Mouse (Mus musculus): ENCODE measurements around the gene Amigo3. TPM values are rescaled to one million over a fixed set of nuclear protein-coding genes. Genes with fewer than 3 reads are reported as not detected.

The Amigo3 gene
- polyA plus RNA-seq, 1 experiment = 1.3 TPM

GRCm38 (mm10) chr9:108026584-108026983 is 26.4 kb upstream of the Amigo3 start:
- TF ChIP-seq CTCF (IDR thresholded peaks at IDR 0.05; ENCODE audit: control insufficient read depth, insufficient read depth, insufficient replicate concordance, low read depth, low read length) (no peak), POLR2A (IDR thresholded peaks at IDR 0.05; ENCODE audit: control insufficient read depth, low read depth, low read length) (no peak)
- H3K4me3 ChIP-seq (ENCODE audit: control insufficient read depth, low read depth, low read length) = no peak overlapping the region
- peaks cover 2% of the 10 kb centered on the region; the same call in 1 of the 2 replicates for H3K36me3 ChIP-seq (ENCODE audit: control insufficient read depth, insufficient read depth, low read length)
- H3K4me1 ChIP-seq (ENCODE audit: control insufficient read depth, insufficient read depth, low read length) = no peaks in the 10 kb centered on the region
- no peak overlapping the region for H3K27ac ChIP-seq (ENCODE audit: control insufficient read depth, insufficient read depth, low read depth, low read length)
- H3K27me3 ChIP-seq (ENCODE audit: control insufficient read depth, insufficient read depth, low read length) = no peaks in the 10 kb centered on the region

GRCm38 (mm10) chr9:108027867-108028266 is 25.1 kb upstream of the Amigo3 start:
- no peak for TF ChIP-seq POLR2A (IDR thresholded peaks at IDR 0.05; ENCODE audit: control insufficient read depth, low read depth, low read length)
- TF ChIP-seq CTCF (IDR thresholded peaks at IDR 0.05; ENCODE audit: control insufficient read depth, insufficient read depth, insufficient replicate concordance, low read depth, low read length) = no peak
- Histone ChIP-seq H3K27me3 (ENCODE audit: control insufficient read depth, insufficient read depth, low read length) (no peaks in the 10 kb centered on the region), H3K4me3 (ENCODE audit: control insufficient read depth, low read depth, low read length) (no peak overlapping the region), H3K27ac (ENCODE audit: control insufficient read depth, insufficient read depth, low read depth, low read length) (no peak overlapping the region), H3K4me1 (ENCODE audit: control insufficient read depth, insufficient read depth, low read length) (no peaks in the 10 kb centered on the region), H3K36me3 (ENCODE audit: control insufficient read depth, insufficient read depth, low read length) (peaks cover 2% of the 10 kb centered on the region; the same call in 1 of the 2 replicates)

GRCm38 (mm10) chr9:108032126-108032525 is 20.8 kb upstream of the Amigo3 start:
- Histone ChIP-seq H3K36me3 (ENCODE audit: control insufficient read depth, insufficient read depth, low read length) (no peaks in the 10 kb centered on the region; the same call in 1 of the 2 replicates), H3K27ac (ENCODE audit: control insufficient read depth, insufficient read depth, low read depth, low read length) (no peak overlapping the region), H3K27me3 (ENCODE audit: control insufficient read depth, insufficient read depth, low read length) (no peaks in the 10 kb centered on the region), H3K4me1 (ENCODE audit: control insufficient read depth, insufficient read depth, low read length) (no peaks in the 10 kb centered on the region), H3K4me3 (ENCODE audit: control insufficient read depth, low read depth, low read length) (no peak overlapping the region)
- TF ChIP-seq CTCF (IDR thresholded peaks at IDR 0.05; ENCODE audit: control insufficient read depth, insufficient read depth, insufficient replicate concordance, low read depth, low read length) (no peak), POLR2A (IDR thresholded peaks at IDR 0.05; ENCODE audit: control insufficient read depth, low read depth, low read length) (no peak)

GRCm38 (mm10) chr9:108035331-108036156 is 17.4 kb upstream of the Amigo3 start:
- Histone ChIP-seq H3K27ac (ENCODE audit: control insufficient read depth, insufficient read depth, low read depth, low read length) (no peak overlapping the region), H3K4me3 (ENCODE audit: control insufficient read depth, low read depth, low read length) (no peak overlapping the region), H3K36me3 (ENCODE audit: control insufficient read depth, insufficient read depth, low read length) (no peaks in the 10 kb centered on the region; the same call in 1 of the 2 replicates), H3K27me3 (ENCODE audit: control insufficient read depth, insufficient read depth, low read length) (no peaks in the 10 kb centered on the region), H3K4me1 (ENCODE audit: control insufficient read depth, insufficient read depth, low read length) (no peaks in the 10 kb centered on the region)
- TF ChIP-seq CTCF (IDR thresholded peaks at IDR 0.05; ENCODE audit: control insufficient read depth, insufficient read depth, insufficient replicate concordance, low read depth, low read length) (no peak), POLR2A (IDR thresholded peaks at IDR 0.05; ENCODE audit: control insufficient read depth, low read depth, low read length) (no peak)

GRCm38 (mm10) chr9:108044751-108045492 is 8.0 kb upstream of the Amigo3 start:
- Histone ChIP-seq H3K36me3 (ENCODE audit: control insufficient read depth, insufficient read depth, low read length) (no peaks in the 10 kb centered on the region; the same call in 1 of the 2 replicates), H3K27me3 (ENCODE audit: control insufficient read depth, insufficient read depth, low read length) (no peaks in the 10 kb centered on the region)

GRCm38 (mm10) chr9:108046582-108046981 is 6.4 kb upstream of the Amigo3 start:
- H3K36me3 ChIP-seq (ENCODE audit: control insufficient read depth, insufficient read depth, low read length) = no peaks in the 10 kb centered on the region; the same call in 1 of the 2 replicates

More at GRCm38 (mm10) chr9:108044751-108045492, 8.0 kb upstream of the Amigo3 start:
- peaks cover 4% of the 10 kb centered on the region for H3K4me1 ChIP-seq (ENCODE audit: control insufficient read depth, insufficient read depth, low read length)
- no peak overlapping the region for H3K27ac ChIP-seq (ENCODE audit: control insufficient read depth, insufficient read depth, low read depth, low read length)
- no peak overlapping the region for H3K4me3 ChIP-seq (ENCODE audit: control insufficient read depth, low read depth, low read length)
- TF ChIP-seq CTCF (IDR thresholded peaks at IDR 0.05; ENCODE audit: control insufficient read depth, insufficient read depth, insufficient replicate concordance, low read depth, low read length) (no peak), POLR2A (IDR thresholded peaks at IDR 0.05; ENCODE audit: control insufficient read depth, low read depth, low read length) (no peak)

More at GRCm38 (mm10) chr9:108046582-108046981, 6.4 kb upstream of the Amigo3 start:
- H3K27ac ChIP-seq (ENCODE audit: control insufficient read depth, insufficient read depth, low read depth, low read length) = no peak overlapping the region
- no peaks in the 10 kb centered on the region for H3K27me3 ChIP-seq (ENCODE audit: control insufficient read depth, insufficient read depth, low read length)
- TF ChIP-seq CTCF (IDR thresholded peaks at IDR 0.05; ENCODE audit: control insufficient read depth, insufficient read depth, insufficient replicate concordance, low read depth, low read length) (no peak), POLR2A (IDR thresholded peaks at IDR 0.05; ENCODE audit: control insufficient read depth, low read depth, low read length) (no peak)
- H3K4me1 ChIP-seq (ENCODE audit: control insufficient read depth, insufficient read depth, low read length) = peaks cover 4% of the 10 kb centered on the region
- H3K4me3 ChIP-seq (ENCODE audit: control insufficient read depth, low read depth, low read length) = no peak overlapping the region
